Mouse (Mus musculus) heart, embryonic 15.5 days (tissue): ENCODE data around the gene Pabpn1. TPM values are rescaled to one million over a fixed set of nuclear protein-coding genes. Genes with fewer than 3 reads are reported as not detected.

ENCODE experiments used
- ATAC-seq: fragments of 200-750 bp; cut with Nextera tagmentation; replicated peaks from 2 replicates; pipeline ENCODE4 v1.8.0; 2017; ENCODE audit warnings: low read depth, moderate TSS enrichment; ENCODE audit not compliant: insufficient number of reproducible peaks, insufficient read depth, low FRiP score
- H3K27ac ChIP-seq: fragments of 300-500 bp; sonication (generic); 2 replicates; pipeline ENCODE4 v1.5.1; 2015; ENCODE audit warnings: mild to moderate bottlenecking, inconsistent platforms
- H3K27me3 ChIP-seq: fragments of 300-500 bp; sonication (generic); 2 replicates; pipeline ENCODE4 v1.6.1; 2015; ENCODE audit warnings: inconsistent platforms
- H3K36me3 ChIP-seq: fragments of 300-500 bp; sonication (generic); 2 replicates; pipeline ENCODE4 v1.6.1; 2015; ENCODE audit warnings: mild to moderate bottlenecking, inconsistent platforms
- H3K4me1 ChIP-seq: fragments of 300-500 bp; sonication (generic); replicated peaks from 2 replicates; pipeline ENCODE4 v1.6.1; 2015; ENCODE audit warnings: inconsistent platforms
- H3K4me2 ChIP-seq: fragments of 300-500 bp; sonication (generic); 2 replicates; pipeline ENCODE4 v1.6.1; 2015; ENCODE audit warnings: inconsistent platforms, mild to moderate bottlenecking, moderate library complexity
- H3K4me3 ChIP-seq: fragments of 300-500 bp; sonication (generic); 2 replicates; pipeline ENCODE4 v1.5.1; 2015; ENCODE audit warnings: mild to moderate bottlenecking, inconsistent platforms
- H3K9ac ChIP-seq: fragments of 300-500 bp; sonication (generic); 2 replicates; pipeline ENCODE4 v1.6.1; 2015; ENCODE audit warnings: mild to moderate bottlenecking, inconsistent platforms
- H3K9me3 ChIP-seq: fragments of 300-500 bp; sonication (generic); replicated peaks from 2 replicates; pipeline ENCODE4 v1.6.1; 2016; ENCODE audit warnings: inconsistent platforms
- WGBS: fragments of 180-500 bp; shearing (Covaris S2); methylation state at CpG from one replicate; pipeline ENCODE4 v1.1.7; 2015; ENCODE audit warnings: mixed read lengths; 5-methylcytosine and 5-hydroxymethylcytosine counted together
- polyA plus RNA-seq: library from polyadenylated mRNA; unstranded; fragments of >200 nt; fragmentation: Nextera tagmentation; extraction: Ambion mirVana; gene quantifications from 2 replicates; pipeline ENCODE4 v1.2.1, GENCODE M21; 2015

Gene Pabpn1
- polyA plus RNA-seq, 1 experiment from 2014 or later = 56.5 TPM

DNA sequence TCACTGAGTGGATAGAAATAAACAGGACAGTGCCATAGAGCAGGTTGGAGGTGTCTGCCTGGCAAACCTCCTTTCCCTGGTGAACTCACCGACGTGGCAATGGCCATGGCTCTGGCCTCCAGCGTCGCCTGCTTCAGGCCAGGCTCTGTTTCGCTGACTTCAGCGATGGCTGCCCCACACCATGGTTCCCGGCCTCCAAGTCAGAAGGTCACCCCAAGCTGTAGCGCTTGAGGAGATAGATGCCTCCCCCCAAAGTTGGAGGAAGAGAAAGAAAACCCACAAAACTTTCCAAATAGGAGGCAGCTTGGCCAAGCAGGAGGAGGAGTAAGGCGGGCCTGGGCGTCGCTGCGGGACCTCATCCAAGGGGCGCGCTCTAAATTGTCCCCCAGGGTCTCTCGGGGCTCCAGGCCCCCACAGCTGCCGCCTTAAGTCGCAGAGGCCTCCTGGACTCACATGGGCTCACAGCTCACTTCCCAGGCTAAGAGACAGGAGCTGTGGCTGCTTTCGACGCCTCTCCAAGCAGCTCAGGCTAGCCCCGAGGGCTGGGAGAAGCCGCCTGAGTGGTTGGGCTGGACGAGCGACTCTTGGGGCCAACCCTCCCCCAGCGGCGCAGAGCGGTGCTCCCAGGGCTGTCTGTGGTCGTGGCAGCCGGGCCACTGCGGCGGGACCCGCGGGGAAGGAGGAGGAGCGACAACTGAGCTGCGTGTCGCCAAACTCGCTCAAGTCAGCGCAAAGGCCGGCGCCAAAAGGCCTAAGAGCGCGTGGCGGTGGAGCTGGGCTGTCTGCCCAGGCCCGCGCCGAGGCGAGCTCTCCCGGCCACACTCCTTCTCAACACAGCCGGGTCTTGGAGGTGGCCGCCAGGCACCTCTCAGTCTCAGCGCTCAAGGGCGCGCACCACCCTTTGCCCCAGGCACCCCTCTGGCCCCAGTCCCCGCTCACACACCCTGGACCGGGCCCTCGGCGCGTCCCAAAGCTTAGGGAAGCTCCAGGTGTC, 33.3 kb downstream of the Pabpn1 start, which contains the start of gene Efs:
Efs (minus strand) TSS at position 778 of the 994 bp plus-strand sequence.
- Histone ChIP-seq H3K9ac (peak within 1 kb of the TSS; percentile 72), H3K9me3 (no peaks in the 10 kb centered on the region), H3K27me3 (peaks cover 15% of the 10 kb centered on the region), H3K4me2 (peak within 1 kb of the TSS; percentile 93), H3K4me3 (peak within 1 kb of the TSS; percentile 59), H3K4me1 (peaks cover 46% of the 10 kb centered on the region), H3K36me3 (peaks cover 5% of the 10 kb centered on the region), H3K27ac (peak within 1 kb of the TSS; percentile 91)
- peak; percentile 51 for ATAC-seq
- 3% methylated on average over 57 of the region's 57 CpGs for WGBS

DNA sequence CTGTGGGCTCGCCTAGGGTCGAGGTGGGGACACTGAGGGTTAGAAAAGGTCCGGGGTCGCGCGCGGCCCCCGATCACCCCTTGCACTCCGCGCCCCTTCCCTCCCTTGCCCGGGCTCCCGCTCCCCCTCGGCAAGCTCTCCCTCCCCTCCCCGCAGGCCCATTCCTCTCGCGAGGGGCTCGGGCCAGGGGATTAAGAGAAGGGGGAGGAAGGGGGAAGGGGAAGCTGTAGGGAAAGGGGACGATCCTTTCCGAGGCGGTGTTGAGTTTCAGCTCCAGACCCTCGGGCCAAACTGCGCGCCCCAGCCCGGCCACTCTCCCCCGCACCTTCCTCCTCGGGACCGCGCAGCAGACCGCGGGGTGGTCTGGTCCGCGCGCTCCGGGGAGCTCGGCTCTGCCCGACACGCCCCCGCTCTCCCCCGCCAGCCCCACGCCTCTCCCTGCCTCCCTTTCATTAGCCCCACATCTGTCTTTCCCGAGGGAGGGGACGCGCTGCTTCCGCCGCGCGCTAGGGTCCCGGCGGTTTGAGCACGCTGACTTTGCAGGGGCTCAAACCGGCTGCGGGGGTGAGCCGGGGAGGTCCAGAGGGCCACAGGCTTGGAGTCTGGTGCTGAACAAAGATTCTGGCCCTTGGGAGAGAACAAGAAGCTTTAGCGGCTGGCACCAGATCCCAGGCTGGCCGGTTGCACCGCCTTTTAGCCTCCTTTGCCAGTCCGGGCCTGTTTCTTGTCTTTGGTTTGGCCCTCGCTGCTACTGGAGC, 34.3 kb downstream of the Pabpn1 start:
- under 1% methylated on average over 52 of the region's 58 CpGs for WGBS

DNA sequence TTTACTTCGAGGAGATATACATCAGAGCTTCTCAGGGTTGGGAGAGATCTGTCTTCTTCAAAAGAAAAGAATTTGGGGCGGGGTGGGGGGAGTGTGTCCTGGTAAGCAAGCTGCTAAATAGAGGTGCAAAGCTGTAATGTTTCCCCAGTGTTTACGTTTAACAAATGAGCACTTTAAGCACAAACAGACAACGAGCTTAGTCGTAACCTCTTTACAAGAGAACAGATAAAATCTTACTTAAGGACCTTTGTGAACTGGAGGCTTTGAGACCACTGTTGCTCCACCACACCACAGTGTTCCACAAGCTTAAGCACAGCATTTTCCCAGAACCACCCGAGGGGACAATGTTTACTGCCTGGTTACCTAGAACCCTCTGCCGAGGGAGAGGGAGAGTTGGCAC, 35.0 kb downstream of the Pabpn1 start:
- Histone ChIP-seq H3K9me3 (no peaks in the 10 kb centered on the region), H3K36me3 (no peaks in the 10 kb centered on the region), H3K27me3 (peaks cover 15% of the 10 kb centered on the region), H3K4me2 (peak overlapping the region; percentile 93), H3K4me3 (peak overlapping the region; percentile 59; the same call in 1 of the 2 replicates), H3K9ac (peak overlapping the region; percentile 72; the same call in 1 of the 2 replicates), H3K27ac (peak overlapping the region; percentile 91), H3K4me1 (peaks cover 46% of the 10 kb centered on the region)
- 41% methylated on average over 7 of the region's 7 CpGs for WGBS
- no peak for ATAC-seq

More for the DNA sequence above, 34.3 kb downstream of the Pabpn1 start:
- Histone ChIP-seq H3K27me3 (peaks cover 15% of the 10 kb centered on the region), H3K9me3 (no peaks in the 10 kb centered on the region), H3K4me3 (peak overlapping the region; percentile 59), H3K4me1 (peaks cover 46% of the 10 kb centered on the region), H3K27ac (peak overlapping the region; percentile 91), H3K9ac (peak overlapping the region; percentile 72), H3K36me3 (no peaks in the 10 kb centered on the region), H3K4me2 (peak overlapping the region; percentile 93)
- ATAC-seq = peak; percentile 67

DNA sequence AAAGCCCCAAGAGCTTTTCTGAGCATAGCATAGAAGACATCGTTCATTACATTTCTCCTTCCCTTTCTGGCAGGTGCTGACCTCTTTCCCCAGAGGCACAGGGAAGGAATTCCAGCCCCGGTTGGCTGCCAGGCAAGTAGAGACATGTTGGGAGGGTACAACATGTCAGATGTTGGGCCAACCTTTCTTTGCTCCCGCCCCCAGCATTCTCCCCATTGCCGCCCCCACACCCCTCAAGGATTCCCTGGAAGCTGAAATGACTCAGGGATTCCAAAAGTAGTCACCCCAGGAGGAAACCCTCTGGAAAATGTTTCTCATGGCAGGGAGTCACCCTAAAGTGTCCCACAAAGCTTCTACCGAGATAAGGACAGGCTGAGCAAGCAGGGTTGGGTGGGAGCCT, 37.5 kb downstream of the Pabpn1 start:
- Histone ChIP-seq H3K9ac (no peak overlapping the region), H3K4me2 (no peak overlapping the region), H3K4me3 (no peak overlapping the region), H3K27ac (no peak overlapping the region), H3K27me3 (peaks cover 15% of the 10 kb centered on the region), H3K4me1 (peaks cover 39% of the 10 kb centered on the region), H3K9me3 (no peaks in the 10 kb centered on the region), H3K36me3 (no peaks in the 10 kb centered on the region)
- 49% methylated on average over 5 of the region's 5 CpGs for WGBS
- no peak for ATAC-seq

DNA sequence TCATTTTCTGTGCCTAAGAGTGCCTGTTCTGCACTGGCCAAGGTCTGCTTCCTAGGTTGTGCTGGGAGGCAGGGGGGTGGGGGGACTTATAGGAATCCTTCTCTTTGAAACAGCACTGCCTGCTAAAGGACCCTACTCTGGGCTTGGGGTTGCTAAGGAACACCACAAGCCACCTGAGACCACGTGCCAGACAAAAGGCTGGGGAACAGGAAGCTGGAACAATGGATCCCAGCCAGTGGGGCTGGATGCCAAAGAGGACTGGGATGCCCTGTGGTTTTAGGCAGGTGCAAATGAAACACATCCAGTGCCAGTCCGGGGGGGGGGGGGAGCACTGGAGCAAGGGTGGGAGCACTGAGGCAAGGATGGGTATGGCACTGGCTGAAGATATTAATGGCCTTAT, 38.1 kb downstream of the Pabpn1 start:
- 24% methylated on average over 2 of the region's 2 CpGs for WGBS
- Histone ChIP-seq H3K9ac (no peak overlapping the region), H3K9me3 (no peaks in the 10 kb centered on the region), H3K4me3 (no peak overlapping the region), H3K27ac (no peak overlapping the region), H3K4me1 (peaks cover 33% of the 10 kb centered on the region), H3K27me3 (peaks cover 15% of the 10 kb centered on the region), H3K4me2 (no peak overlapping the region), H3K36me3 (no peaks in the 10 kb centered on the region)
- ATAC-seq = no peak

DNA sequence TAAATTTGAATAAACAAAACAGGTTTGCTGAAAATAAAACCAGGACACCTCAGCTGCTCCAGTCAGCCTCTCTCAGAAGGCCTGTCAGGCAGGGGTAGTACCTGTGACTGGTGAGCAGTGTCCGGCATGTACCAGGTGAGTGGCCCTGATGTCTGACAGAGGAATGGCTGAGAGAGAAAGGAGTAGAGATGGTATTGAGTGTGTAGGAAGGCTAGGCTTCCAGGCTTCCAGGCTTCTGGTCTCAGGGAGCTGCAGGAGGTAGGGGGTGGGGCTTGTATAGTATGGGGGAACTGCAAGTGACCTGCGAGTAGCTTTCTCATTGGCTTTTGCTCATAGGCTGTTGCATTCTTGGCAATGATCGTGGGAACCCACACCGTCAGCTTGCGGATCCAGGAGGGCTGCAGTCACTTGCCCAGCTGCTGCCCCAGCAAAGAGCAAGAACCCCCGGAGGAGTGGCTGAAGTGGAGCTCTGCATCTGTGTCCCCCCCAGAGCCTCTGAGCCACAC, 40.4 kb downstream of the Pabpn1 start, which contains the start of gene Il25:
Il25 (plus strand) TSS at position 51 of the 506 bp plus-strand sequence.
- Histone ChIP-seq H3K27me3 (peaks cover 6% of the 10 kb centered on the region), H3K4me1 (peaks cover 24% of the 10 kb centered on the region), H3K9ac (no peak within 1 kb of the TSS), H3K27ac (no peak within 1 kb of the TSS), H3K36me3 (no peaks in the 10 kb centered on the region), H3K4me2 (no peak within 1 kb of the TSS), H3K9me3 (no peaks in the 10 kb centered on the region), H3K4me3 (no peak within 1 kb of the TSS)
- ATAC-seq = no peak
- WGBS = 34% methylated on average over 6 of the region's 6 CpGs

DNA sequence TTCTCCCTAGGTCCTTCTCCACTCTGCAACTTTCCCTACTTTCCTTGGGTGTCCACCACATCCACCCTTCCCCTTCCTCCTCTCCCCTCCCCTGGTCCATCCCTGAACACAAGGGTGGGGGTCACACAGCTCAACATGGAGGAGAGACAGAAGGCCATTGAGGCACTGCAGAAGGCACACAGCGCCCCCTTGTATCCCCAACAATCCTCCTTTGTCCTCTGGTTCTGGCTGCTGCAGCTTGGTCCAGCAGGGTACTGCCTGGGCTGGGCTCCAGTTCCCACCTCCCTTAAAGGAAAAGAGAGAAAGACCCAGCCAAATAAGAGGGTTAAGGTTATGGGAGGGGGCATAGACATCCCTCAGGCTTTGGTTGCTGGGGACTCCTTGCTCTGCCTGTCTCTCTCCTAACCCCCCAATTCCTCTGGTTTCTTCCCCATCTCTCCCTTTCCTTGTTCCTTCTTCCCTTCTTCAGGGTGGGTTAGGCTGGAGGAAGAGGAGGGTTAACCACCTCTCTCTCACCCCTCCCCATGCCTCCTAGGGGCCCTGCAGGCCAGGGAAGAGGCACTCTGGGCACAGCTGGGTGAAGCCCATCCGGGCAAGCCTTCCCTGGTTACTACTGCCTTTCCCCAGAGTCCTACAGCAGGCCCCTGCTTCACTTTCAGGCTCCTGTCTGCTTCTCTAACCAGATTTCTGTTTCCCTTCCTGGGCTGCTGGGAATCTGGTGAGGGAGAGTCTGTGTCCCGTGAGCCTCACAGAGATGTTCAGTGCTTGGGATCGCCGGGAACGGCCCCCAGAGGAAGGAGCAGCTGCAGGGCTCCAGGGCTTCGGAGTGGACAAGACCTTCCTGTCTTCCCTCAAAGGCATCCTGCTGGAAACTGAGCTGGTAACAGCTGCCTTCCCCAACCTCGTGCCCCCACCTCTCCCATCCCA, 43.9 kb downstream of the Pabpn1 start, which contains the start of gene Cmtm5:
Cmtm5 (plus strand) TSS at position 358 of the 927 bp plus-strand sequence.
- Histone ChIP-seq H3K27me3 (no peaks in the 10 kb centered on the region; the same call in 1 of the 2 replicates), H3K4me3 (no peak within 1 kb of the TSS), H3K27ac (peak within 1 kb of the TSS; percentile 43), H3K4me2 (no peak within 1 kb of the TSS), H3K9ac (no peak within 1 kb of the TSS), H3K36me3 (peaks cover 3% of the 10 kb centered on the region; the same call in 1 of the 2 replicates), H3K9me3 (no peaks in the 10 kb centered on the region), H3K4me1 (peaks cover 13% of the 10 kb centered on the region)
- WGBS = 21% methylated on average over 8 of the region's 8 CpGs
- ATAC-seq = no peak

DNA sequence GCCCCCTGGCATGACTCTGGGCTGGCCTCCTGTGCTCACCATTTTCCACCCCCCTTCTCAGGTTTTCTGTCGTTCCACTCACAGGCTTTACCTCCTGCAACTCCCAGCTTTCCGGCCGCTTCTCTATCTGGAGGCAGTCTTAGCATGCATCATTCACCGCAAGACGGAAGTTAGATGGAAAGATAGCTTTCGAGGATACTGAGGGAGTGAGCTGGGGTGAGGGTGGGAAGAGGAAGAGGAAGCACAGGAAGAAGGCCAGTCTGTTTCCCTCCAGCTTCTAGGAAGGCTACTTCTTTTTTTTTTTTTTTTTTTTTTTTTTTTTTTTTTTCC, 44.5 kb downstream of the Pabpn1 start:
- peaks cover 13% of the 10 kb centered on the region for H3K4me1 ChIP-seq
- ATAC-seq = no peak
- H3K36me3 ChIP-seq = peaks cover 9% of the 10 kb centered on the region; the same call in 1 of the 2 replicates
- H3K9me3 ChIP-seq = no peaks in the 10 kb centered on the region
- WGBS = 35% methylated on average over 6 of the region's 6 CpGs
- peak overlapping the region; percentile 43 for H3K27ac ChIP-seq
- no peaks in the 10 kb centered on the region; the same call in 1 of the 2 replicates for H3K27me3 ChIP-seq
- no peak overlapping the region for H3K4me3 ChIP-seq
- H3K4me2 ChIP-seq = no peak overlapping the region
- no peak overlapping the region for H3K9ac ChIP-seq

DNA sequence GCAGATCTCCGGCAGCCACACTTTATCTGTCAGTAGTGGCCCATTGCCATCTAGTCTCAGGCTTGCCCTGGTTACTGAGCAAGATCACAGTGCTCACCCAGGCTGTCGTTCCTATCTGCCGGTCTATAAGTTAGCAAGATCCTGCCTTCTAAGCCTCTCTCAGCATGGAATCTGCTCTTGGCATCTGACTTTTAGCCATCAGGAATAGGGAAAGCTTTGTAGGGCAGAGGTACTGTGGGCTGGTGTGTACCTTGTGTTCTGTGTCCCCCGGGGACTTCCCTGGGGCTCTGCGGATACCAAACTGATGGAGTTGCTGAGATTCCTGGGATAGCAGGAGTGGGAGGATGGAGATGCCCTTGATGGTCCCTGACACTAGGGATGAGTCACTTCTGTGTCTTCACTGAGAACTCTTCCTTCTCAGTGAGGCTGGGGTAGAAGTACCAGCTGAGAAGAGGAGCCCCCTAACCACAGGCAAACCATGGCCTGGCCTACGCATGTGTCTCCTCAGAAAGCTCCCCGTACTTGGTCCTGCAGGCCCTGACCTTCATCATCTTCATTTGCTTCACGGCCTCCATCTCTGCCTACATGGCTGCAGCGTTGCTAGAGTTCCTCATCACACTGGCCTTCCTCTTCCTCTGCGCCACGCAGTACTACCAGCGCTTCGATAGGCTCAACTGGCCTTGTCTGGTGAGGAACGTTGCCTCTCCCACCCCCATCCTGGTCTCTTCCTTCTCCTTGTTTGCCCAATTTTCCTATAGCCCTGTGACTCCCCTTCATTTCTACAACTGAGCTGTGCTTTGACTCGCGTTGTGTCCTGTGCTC, 45.3 kb downstream of the Pabpn1 start:
- H3K4me3 ChIP-seq = no peak overlapping the region
- H3K4me2 ChIP-seq = no peak overlapping the region
- H3K27me3 ChIP-seq = no peaks in the 10 kb centered on the region; the same call in 1 of the 2 replicates
- H3K4me1 ChIP-seq = peaks cover 13% of the 10 kb centered on the region
- 0 out of 2 replicates have a peak overlapping the region, but pooled peaks have one; percentile 4 for H3K27ac ChIP-seq
- H3K9me3 ChIP-seq = no peaks in the 10 kb centered on the region
- 68% methylated on average over 16 of the region's 16 CpGs for WGBS
- no peak overlapping the region for H3K9ac ChIP-seq
- no peak for ATAC-seq
- peaks cover 17% of the 10 kb centered on the region; the same call in 1 of the 2 replicates for H3K36me3 ChIP-seq
